Mouse (Mus musculus) liver, postnatal 0 days (tissue): ENCODE measurements around the gene Zfp579. TPM values are rescaled to one million over a fixed set of nuclear protein-coding genes. Genes with fewer than 3 reads are reported as not detected.
"Not testable (repeated sequence)": the region's sequence is repeated elsewhere in the genome, so short reads cannot be mapped to it uniquely, and the experiment has no call there.

Source experiments
- ATAC-seq: fragments of 200-750 bp; cut with Nextera tagmentation; 2 replicates; pipeline ENCODE4 v1.8.0; 2017; ENCODE audit warnings: mild to moderate bottlenecking, moderate library complexity
- DNase-seq: peaks from one replicate; pipeline ENCODE4 v3.0.0-alpha.2; 2016
- H3K27ac ChIP-seq: fragments of 300-500 bp; sonication (generic); 2 replicates; pipeline ENCODE4 v1.5.1; 2014; ENCODE audit warnings: antibody characterized with exemption, moderate library complexity, mild to moderate bottlenecking, low read depth
- H3K27me3 ChIP-seq: fragments of 300-500 bp; sonication (generic); 2 replicates; pipeline ENCODE4 v1.6.1; 2014; ENCODE audit warnings: low read length, control low read depth, mixed read lengths; ENCODE audit not compliant: insufficient read depth
- H3K36me3 ChIP-seq: fragments of 300-500 bp; sonication (generic); replicated peaks from 2 replicates; pipeline ENCODE4 v1.6.1; 2014; ENCODE audit warnings: mild to moderate bottlenecking, control low read depth, low read length, moderate library complexity, mixed read lengths; ENCODE audit not compliant: insufficient read depth
- H3K4me1 ChIP-seq: fragments of 300-500 bp; sonication (generic); 2 replicates; pipeline ENCODE4 v1.6.1; 2014; ENCODE audit warnings: antibody characterized with exemption, mild to moderate bottlenecking, control low read depth; ENCODE audit not compliant: insufficient read depth
- H3K4me2 ChIP-seq: fragments of 300-500 bp; sonication (generic); 2 replicates; pipeline ENCODE4 v1.6.1; 2014; ENCODE audit warnings: low read depth, mild to moderate bottlenecking, low read length, moderate library complexity, mixed read lengths
- H3K4me3 ChIP-seq: fragments of 300-500 bp; sonication (generic); 2 replicates; pipeline ENCODE4 v1.5.1; 2014; ENCODE audit warnings: low read depth, low read length
- H3K9ac ChIP-seq: fragments of 300-500 bp; sonication (generic); replicated peaks from 2 replicates; pipeline ENCODE4 v1.6.1; 2014; ENCODE audit warnings: mild to moderate bottlenecking, moderate library complexity
- H3K9me3 ChIP-seq: fragments of 300-500 bp; sonication (generic); 2 replicates; pipeline ENCODE4 v1.6.1; 2016; ENCODE audit warnings: mild to moderate bottlenecking, control low read depth, low read length, mixed read lengths
- CTCF ChIP-seq: sonication (generic); IDR thresholded peaks from 2 replicates; pipeline ENCODE4 v1.5.1; 2016; ENCODE audit warnings: antibody characterized with exemption, low read depth
- EP300 ChIP-seq: IDR thresholded peaks from 2 replicates; pipeline ENCODE4 v1.6.1; 2016; ENCODE audit warnings: antibody characterized with exemption, low read depth, mild to moderate bottlenecking
- WGBS: fragments of 180-500 bp; shearing (Covaris S2); extraction: QIAGEN DNeasy Blood & Tissue Kit; methylation state at CpG from one replicate; pipeline ENCODE4 v1.1.7; 2014; ENCODE audit not compliant: insufficient replicate concordance; 5-methylcytosine and 5-hydroxymethylcytosine counted together
- polyA plus RNA-seq: library from polyadenylated mRNA; unstranded; fragments of >200 nt; fragmentation: Nextera tagmentation; extraction: Ambion mirVana; gene quantifications from 2 replicates; pipeline ENCODE4 v1.2.1, GENCODE M21; 2015

Gene Zfp579
- polyA plus RNA-seq, 1 experiment from 2014 or later, result 3.2 TPM

DNA sequence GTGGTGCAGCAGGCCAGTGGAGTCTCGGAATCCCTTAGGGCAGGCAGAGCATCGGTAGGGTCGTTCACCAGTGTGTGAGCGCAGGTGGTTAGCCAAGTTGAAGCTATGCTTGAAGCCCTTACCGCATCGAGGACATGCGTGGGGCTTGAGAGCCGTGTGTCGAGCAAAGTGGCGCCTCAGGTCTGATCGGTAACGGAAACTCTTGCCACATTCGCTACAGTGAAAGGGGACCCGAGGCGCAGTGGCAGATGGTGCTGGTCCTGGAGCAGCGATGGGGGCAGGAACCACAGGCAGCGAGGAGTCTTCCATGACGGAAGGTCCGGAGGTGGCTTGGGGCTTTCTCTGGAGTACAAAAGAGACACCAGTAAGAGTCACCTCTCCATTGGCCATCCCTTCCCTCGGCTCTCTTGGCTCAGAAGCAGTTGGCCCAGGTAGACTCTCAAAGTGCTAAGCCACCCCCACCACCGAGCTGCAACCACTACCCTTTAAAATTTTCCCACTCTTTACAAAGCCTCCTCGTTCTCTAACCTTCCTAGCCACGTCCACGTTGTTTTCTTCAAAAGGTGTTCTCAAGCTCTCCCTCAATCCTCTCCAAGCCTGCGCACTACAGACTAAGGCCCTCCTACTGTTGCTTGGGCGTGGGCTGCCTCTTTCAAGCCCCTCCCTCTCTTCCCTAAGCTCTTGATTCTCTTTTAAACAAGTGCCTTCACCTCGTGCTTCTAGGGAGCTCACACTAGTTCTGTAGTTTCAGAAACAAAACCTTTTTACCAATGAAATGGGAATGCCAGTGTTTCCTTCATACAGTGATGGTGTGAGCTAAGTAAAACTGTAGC is 16.9 kb upstream of the Zfp579 start:
- no peaks in the 10 kb centered on the region for H3K9me3 ChIP-seq
- no peak for ATAC-seq
- TF ChIP-seq EP300 (no peak), CTCF (no peak)
- no peak overlapping the region for H3K9ac ChIP-seq
- H3K4me1 ChIP-seq, result peaks cover 14% of the 10 kb centered on the region
- DNase-seq, result no peak
- H3K27ac ChIP-seq, result peak overlapping the region; percentile 57; the same call in 1 of the 2 replicates
- no peaks in the 10 kb centered on the region for H3K27me3 ChIP-seq
- H3K36me3 ChIP-seq, result peaks cover 51% of the 10 kb centered on the region
- H3K4me3 ChIP-seq, result 0 out of 2 replicates have a peak overlapping the region, but pooled peaks have one; percentile 76
- peak overlapping the region; percentile 94 for H3K4me2 ChIP-seq
- WGBS, result 83% methylated on average over 27 of the region's 27 CpGs

DNA sequence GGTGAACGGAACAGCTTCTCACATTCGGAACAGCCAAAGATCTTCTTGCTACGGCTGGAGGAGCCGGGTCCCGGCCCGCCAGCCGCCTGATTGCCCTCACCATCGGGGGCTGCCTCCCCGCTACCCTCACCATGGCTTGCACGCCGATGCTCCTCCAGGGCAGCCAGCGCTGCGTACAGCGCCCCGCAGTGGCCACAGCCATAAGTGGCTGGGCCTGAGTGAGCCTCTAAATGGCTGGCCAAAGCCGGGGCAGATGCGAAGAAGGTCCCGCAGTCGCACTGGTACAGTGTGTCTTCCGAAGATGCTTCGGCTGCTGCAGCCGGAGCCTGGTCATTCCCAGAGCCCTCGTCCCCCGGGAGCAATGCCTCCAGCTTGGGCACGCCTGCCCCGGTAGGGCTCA is 12.3 kb upstream of the Zfp579 start:
- Histone ChIP-seq H3K4me3 (no peak overlapping the region), H3K9ac (no peak overlapping the region), H3K4me2 (no peak overlapping the region), H3K36me3 (peaks cover 58% of the 10 kb centered on the region), H3K27me3 (no peaks in the 10 kb centered on the region), H3K9me3 (no peaks in the 10 kb centered on the region), H3K27ac (no peak overlapping the region), H3K4me1 (peaks cover 5% of the 10 kb centered on the region)
- 93% methylated on average over 26 of the region's 26 CpGs for WGBS
- DNase-seq (no peak), ATAC-seq (no peak)
- TF ChIP-seq CTCF (0 out of 2 replicates have a peak, but pooled peaks have one; percentile 9), EP300 (no peak)

DNA sequence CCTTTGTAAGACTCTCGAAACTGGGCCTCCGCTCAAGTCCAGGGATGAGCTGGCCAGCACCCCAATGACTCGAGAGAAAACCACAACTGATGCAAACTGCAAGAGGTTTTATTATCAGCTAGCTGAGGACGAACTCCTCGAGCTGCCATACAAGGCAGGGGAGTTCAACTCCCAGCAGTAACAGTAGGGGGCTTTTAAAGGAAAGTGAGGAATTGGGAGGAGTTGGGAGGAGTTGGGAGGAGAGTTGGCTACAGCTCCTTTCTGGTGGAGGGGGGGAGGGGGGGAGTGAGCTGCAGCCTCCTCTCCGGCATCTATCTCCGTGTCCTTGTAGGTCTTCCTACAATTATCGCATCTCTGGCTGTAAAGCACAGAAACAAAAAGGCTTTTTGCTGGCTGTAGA is 6.9 kb upstream of the Zfp579 start:
- not testable (repeated sequence) for H3K9ac ChIP-seq, H3K27ac ChIP-seq, ATAC-seq, H3K27me3 ChIP-seq, H3K4me3 ChIP-seq, H3K4me1 ChIP-seq, H3K9me3 ChIP-seq, H3K4me2 ChIP-seq, DNase-seq
- WGBS, result 74% methylated on average over 8 of the region's 8 CpGs
- peaks cover 10% of the 10 kb centered on the region for H3K36me3 ChIP-seq

DNA sequence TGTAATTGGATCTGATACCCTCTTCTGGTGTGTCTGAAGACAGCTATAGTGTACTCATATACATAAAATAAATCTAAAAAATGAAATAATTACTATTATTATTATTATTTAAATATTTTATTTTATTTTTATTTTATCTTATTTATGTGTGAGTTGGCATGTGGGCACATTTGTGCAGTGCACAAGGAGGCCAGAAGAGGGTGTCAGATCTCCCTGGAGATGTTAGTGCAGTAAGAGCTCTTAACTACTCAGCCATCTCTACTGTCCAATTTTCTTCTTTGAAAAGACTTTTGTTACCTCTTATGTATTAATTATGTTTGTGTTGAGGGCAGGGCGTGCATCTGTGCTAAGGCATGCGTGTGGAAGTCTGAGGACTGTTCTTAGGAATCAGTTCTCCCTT is 3.9 kb upstream of the Zfp579 start:
- peak; percentile 49 for TF ChIP-seq CTCF
- TF ChIP-seq EP300, result no peak
- H3K4me1 ChIP-seq, result peaks cover 14% of the 10 kb centered on the region; the same call in 1 of the 2 replicates
- DNase-seq (peak; percentile 28), ATAC-seq (no peak)
- H3K4me3 ChIP-seq, result no peak overlapping the region
- no peaks in the 10 kb centered on the region for H3K27me3 ChIP-seq
- no peaks in the 10 kb centered on the region for H3K9me3 ChIP-seq
- 62% methylated on average over 2 of the region's 2 CpGs for WGBS
- no peaks in the 10 kb centered on the region for H3K36me3 ChIP-seq
- no peak overlapping the region for H3K9ac ChIP-seq
- no peak overlapping the region for H3K27ac ChIP-seq
- no peak overlapping the region for H3K4me2 ChIP-seq

DNA sequence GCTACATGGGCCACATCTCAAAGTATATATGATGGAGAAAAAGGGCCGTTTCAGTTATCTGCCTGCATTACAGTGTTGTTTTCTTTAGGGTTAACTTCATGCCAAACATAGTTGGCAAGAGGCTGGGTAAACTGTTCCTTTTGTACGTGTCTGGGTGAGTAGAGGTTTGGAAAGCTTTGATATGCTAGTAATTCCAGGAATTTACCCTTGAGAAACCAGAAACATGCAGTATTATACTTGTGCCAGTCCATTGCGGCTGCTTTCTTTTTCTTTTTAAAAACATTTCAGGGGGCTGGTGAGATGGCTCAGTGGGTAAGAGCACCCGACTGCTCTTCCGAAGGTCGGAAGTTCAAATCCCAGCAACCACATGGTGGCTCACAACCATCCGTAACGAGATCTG is 976 bp upstream of the Zfp579 start:
- H3K36me3 ChIP-seq, result no peaks in the 10 kb centered on the region
- no peak for DNase-seq
- peak overlapping the region; percentile 78; the same call in 1 of the 2 replicates for H3K4me2 ChIP-seq
- no peaks in the 10 kb centered on the region for H3K27me3 ChIP-seq
- H3K9me3 ChIP-seq, result no peaks in the 10 kb centered on the region
- H3K4me1 ChIP-seq, result peaks cover 14% of the 10 kb centered on the region; the same call in 1 of the 2 replicates
- H3K9ac ChIP-seq, result no peak overlapping the region; the same call in 1 of the 2 replicates
- no peak overlapping the region for H3K27ac ChIP-seq
- TF ChIP-seq CTCF, result no peak
- TF ChIP-seq EP300, result no peak
- H3K4me3 ChIP-seq, result no peak overlapping the region
- WGBS, result 67% methylated on average over 6 of the region's 8 CpGs
- no peak for ATAC-seq

DNA sequence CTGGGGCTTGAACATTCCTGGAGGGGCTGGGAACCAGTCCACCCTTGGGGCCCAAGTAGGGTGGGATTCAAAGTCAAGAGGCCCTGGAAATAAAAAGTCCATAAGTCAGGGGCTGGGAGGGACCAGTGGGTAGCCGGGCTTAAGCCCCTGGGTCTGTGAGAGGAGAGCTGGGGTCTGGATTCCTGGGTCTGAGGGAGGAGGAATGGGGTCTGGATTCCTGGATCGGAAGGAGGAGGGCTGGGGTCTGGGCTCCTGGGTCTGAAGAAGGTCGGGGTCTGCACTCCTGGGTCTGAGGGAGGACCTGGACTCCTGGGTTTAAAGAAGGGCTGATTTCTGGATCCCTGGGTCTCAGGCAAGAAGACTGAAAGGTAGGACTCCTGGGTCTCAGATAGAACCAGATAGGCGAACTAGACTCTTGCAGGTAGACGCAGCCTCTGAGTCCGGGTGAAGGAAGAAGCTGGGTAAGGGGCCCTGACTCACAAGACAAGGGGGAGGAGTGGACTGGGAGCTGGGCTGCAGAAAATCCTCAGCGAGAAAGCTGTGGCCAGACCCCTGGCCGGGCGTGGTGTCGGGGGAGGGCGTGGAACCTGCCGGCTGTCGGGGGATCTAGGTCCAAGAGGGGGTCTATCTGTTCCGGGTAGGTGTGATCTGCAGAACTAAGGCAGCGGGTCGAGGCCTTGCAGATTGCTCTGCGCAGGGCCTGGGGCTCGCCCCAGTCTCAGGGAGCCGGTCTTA is 523 bp downstream of the Zfp579 start:
- no peaks in the 10 kb centered on the region for H3K36me3 ChIP-seq
- WGBS, result 8% methylated on average over 19 of the region's 19 CpGs

More for the DNA sequence above, 523 bp downstream of the Zfp579 start:
- TF ChIP-seq CTCF (no peak), EP300 (no peak)
- Histone ChIP-seq H3K4me2 (peak overlapping the region; percentile 78), H3K4me3 (peak overlapping the region; percentile 65), H3K9me3 (no peaks in the 10 kb centered on the region), H3K27me3 (no peaks in the 10 kb centered on the region), H3K4me1 (peaks cover 14% of the 10 kb centered on the region; the same call in 1 of the 2 replicates), H3K27ac (no peak overlapping the region), H3K9ac (peak overlapping the region; percentile 76)
- ATAC-seq, result peak; percentile 24
- no peak for DNase-seq
